Mouse (Mus musculus) small intestine, adult 2 months (tissue): Measurements from ENCODE around the gene Exoc3l2.

Experiments used
- CTCF ChIP-seq: fragments of 200-500 bp; IDR thresholded peaks from 2 replicates; pipeline ENCODE4 v1.5.1; 2012; ENCODE audit warnings: low read depth, mild to moderate bottlenecking, control low read depth, inconsistent platforms, low read length, moderate library complexity, mixed read lengths; ENCODE audit not compliant: insufficient replicate concordance, insufficient read length; ENCODE audit errors: extremely low read depth
- POLR2A ChIP-seq: fragments of 200-500 bp; IDR thresholded peaks from 2 replicates; pipeline ENCODE4 v1.6.1; 2012; ENCODE audit warnings: low read depth, mild to moderate bottlenecking, control low read depth, inconsistent platforms, low read length, moderate library complexity

DNA sequence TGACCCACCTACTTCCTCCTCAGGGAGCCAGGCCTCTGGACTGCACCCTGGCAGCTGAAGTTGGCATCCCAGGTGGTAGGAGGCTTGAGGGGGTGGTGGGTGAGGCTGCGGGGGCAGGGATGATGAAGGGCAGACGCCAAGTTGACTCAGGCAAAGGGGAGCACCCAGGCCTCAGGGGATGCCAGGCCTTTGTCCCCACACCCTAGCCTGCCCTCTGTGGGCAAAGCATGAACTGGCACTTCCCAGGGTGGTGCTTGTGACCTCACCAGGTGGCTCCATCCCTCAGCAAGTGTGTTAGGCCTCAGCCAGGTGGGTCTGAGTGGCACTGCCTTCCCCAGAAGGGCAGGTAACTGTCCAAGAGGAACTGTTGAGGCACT is 62.0 kb downstream of the Exoc3l2 start:
- TF ChIP-seq CTCF (no peak), POLR2A (no peak)
